In genomic region chr1:92316191-92316723, GRCm38 (mm10) we compare ENCODE assay signal across 10 mouse cellular contexts.
DNase-seq lines count a peak whose midpoint lies in the region; ATAC-seq lines count a peak whose summit lies in the region.
"Had no signal": no experiment of that assay in that cellular context is flagged by ENCODE, and none has a peak within 500 bp of the region (broad histone marks: within the 10 kb centered on the region; RNA-seq: fewer than 3 reads in every experiment).

No protein-coding gene starts in this region.

- H3K4me2 ChIP-seq in forebrain, embryonic 13.5 days = no peak overlapping the region
- peak overlapping the region; percentile 47 for H3K4me2 ChIP-seq in heart, embryonic 16.5 days (ENCODE audit: low read depth, low read length)

- no peak for DNase-seq in forebrain, embryonic 10.5 days (ENCODE audit: extremely low spot score, low spot score)
- peak; percentile 21 for DNase-seq in NIH3T3 (ENCODE audit: low read depth)
- peak; percentile 25 for DNase-seq in lung, postnatal 36 days
- DNase-seq in B cell, adult 2 months = no peak
- DNase-seq in urinary bladder, adult 2 months (ENCODE audit: low spot score) = no peak
- no peak for DNase-seq in gastrocnemius, postnatal 36 days
- DNase-seq: adrenal gland, postnatal 25 days; thymus, postnatal 14 days had no signal

- peak; percentile 62 for ATAC-seq in forebrain, embryonic 13.5 days
- peak; percentile 76 for ATAC-seq in heart, embryonic 16.5 days (replicated peaks; ENCODE audit: extremely low read depth, insufficient read depth, low FRiP score)

- intact Hi-C loops in gastrocnemius, postnatal 36 days (cut with DNase I) = no loop called here

- H3K36me3 ChIP-seq in forebrain, embryonic 13.5 days (ENCODE audit: poor library complexity, severe bottlenecking) = no peaks in the 10 kb centered on the region
- no peaks in the 10 kb centered on the region for H3K36me3 ChIP-seq in forebrain, embryonic 10.5 days (replicated peaks)
- no peaks in the 10 kb centered on the region for H3K36me3 ChIP-seq in heart, embryonic 16.5 days (ENCODE audit: control insufficient read depth, insufficient read depth)

- 28% methylated on average over 10 of the region's 10 CpGs for WGBS in forebrain, embryonic 13.5 days
- 43% methylated on average over 10 of the region's 10 CpGs for WGBS in forebrain, embryonic 10.5 days
- 14% methylated on average over 10 of the region's 10 CpGs for WGBS in heart, embryonic 16.5 days

- no peak overlapping the region for H3K4me3 ChIP-seq in forebrain, embryonic 13.5 days
- no peak overlapping the region for H3K4me3 ChIP-seq in forebrain, embryonic 10.5 days
- no peak overlapping the region for H3K4me3 ChIP-seq in heart, embryonic 16.5 days (ENCODE audit: low read length)

- H3K4me1 ChIP-seq in forebrain, embryonic 13.5 days = 0 out of 2 replicates have a peak, but pooled peaks cover 3% of the 10 kb centered on the region
- peaks cover 8% of the 10 kb centered on the region for H3K4me1 ChIP-seq in forebrain, embryonic 10.5 days
- peaks cover 11% of the 10 kb centered on the region for H3K4me1 ChIP-seq in heart, embryonic 16.5 days (ENCODE audit: control insufficient read depth, insufficient read depth, low read length)

- H3K9me3 ChIP-seq in forebrain, embryonic 13.5 days (replicated peaks) = no peaks in the 10 kb centered on the region
- H3K9me3 ChIP-seq in forebrain, embryonic 10.5 days = no peaks in the 10 kb centered on the region
- H3K9me3 ChIP-seq in heart, embryonic 16.5 days (replicated peaks; ENCODE audit: control insufficient read depth, low read length) = no peaks in the 10 kb centered on the region

- H3K9ac ChIP-seq in forebrain, embryonic 13.5 days = no peak overlapping the region
- peak overlapping the region; percentile 1; the same call in 1 of the 2 replicates for H3K9ac ChIP-seq in heart, embryonic 16.5 days (ENCODE audit: low read length)

- H3K27me3 ChIP-seq in forebrain, embryonic 13.5 days = no peaks in the 10 kb centered on the region
- peaks cover 13% of the 10 kb centered on the region for H3K27me3 ChIP-seq in forebrain, embryonic 10.5 days (ENCODE audit: poor library complexity, severe bottlenecking)
- no peaks in the 10 kb centered on the region for H3K27me3 ChIP-seq in heart, embryonic 16.5 days (ENCODE audit: control insufficient read depth, insufficient read depth, low read length)

- H3K27ac ChIP-seq in forebrain, embryonic 13.5 days = no peak overlapping the region
- H3K27ac ChIP-seq in forebrain, embryonic 10.5 days = no peak overlapping the region
- H3K27ac ChIP-seq in heart, embryonic 16.5 days (ENCODE audit: low read length) = no peak overlapping the region

Comparison
In these comparisons a context has a peak if more than half of its experiments do, and no peak if none do; other contexts are left out.
1. DNase-seq: peak in NIH3T3 (single experiment) and lung, postnatal 36 days (single experiment); none in forebrain, embryonic 10.5 days (single experiment), B cell, adult 2 months (0 of 2), urinary bladder, adult 2 months (single experiment) and gastrocnemius, postnatal 36 days (0 of 2).